Mouse (Mus musculus) testis, postnatal 10 days (tissue): ENCODE measurements around the gene Kcng3.

Experiments
- DNase-seq: peaks from one replicate; pipeline ENCODE4 v3.0.0; 2021; ENCODE audit warnings: low spot score

Kcng3 gene

DNA sequence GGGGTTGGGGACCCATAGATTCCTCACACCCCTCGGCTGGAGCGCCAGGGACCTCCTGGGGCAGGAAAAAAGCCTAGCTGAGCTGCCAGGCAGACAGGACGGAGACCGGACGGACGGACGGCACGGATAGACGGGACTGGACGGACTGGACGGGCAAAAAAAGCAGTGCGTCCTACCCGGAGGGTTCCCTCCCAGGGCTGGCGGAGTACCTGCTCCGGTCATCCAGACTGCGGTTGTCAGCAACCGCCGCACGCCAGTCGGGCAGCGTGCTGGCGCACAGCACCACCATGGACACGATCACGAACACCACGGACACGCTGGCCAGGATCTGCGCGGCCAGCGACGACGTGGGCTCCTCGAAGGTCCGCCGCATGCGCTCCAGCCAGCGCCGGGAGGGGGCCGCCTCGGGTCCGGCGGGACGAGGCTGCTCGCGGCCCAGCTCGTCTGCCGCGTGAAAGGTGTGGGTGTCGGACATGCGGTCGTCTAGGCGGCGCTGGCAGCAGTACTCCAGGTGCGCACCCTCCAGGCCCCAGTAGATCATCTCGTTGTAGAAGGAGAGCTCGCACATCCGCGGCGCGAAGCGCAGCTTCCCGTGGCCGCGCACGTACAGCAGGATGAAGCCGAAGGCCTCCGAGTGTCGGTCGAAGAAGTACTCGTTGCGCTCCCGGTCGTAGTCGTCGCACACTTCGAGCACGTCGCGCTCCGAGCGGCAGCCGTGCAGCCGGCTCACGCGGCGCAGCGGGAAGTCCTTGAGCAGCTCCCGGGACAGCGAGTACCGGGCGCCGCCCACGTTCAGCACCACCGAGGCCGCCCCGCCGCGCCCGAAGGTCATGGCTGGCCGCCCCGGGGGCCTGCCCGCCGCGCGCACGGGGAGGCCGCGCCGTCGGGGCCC, 662 bp downstream of the Kcng3 start:
- peak; percentile 69 for DNase-seq

DNA sequence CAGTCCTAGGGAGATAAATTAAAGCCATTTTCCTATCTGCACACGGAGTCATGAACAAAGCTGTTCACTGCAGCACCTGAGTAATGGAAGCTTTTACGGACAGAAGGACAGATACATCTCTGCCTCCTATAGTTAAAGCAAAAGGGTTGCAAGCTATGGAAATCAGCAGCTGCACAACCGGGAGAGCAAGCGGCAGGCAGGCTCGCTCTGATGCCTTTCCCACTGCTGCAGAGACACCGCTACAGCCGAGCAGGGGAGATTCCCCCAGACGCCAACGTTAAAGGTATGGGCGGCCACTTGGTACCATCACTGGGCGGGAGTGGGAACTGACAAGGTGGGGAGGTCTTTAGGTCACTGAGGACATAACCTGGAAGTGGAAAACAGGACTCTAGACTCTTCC, 17.8 kb downstream of the Kcng3 start:
- DNase-seq = no peak

- no peak for DNase-seq
Observed at GRCm38 (mm10) chr17:83609532-83609931, 22.2 kb downstream of the Kcng3 start.

GRCm38 (mm10) chr17:83600976-83601375, 30.7 kb downstream of the Kcng3 start:
- DNase-seq = no peak

DNA sequence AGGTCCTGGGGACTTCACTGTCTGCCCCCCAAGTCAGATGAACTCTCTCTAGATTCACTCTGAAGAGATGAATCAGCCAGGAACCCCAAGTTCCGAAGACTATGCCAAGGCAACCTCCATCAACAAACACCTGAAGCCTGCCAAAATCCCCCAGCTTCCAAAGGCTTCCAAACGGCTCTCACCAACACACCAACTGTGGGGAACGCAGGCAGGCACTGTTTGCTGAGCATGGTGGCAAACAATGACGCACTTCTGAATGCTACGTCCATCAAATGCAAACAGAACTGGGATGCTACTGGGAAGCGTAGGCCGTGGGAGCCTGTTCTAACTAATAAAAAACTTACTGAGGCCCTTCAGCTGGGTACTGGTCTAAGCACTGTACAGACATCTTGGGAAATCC, 35.7 kb downstream of the Kcng3 start:
- DNase-seq = no peak

GRCm38 (mm10) chr17:83594526-83594925, 37.2 kb downstream of the Kcng3 start:
- DNase-seq = no peak

- no peak for DNase-seq
Observed at GRCm38 (mm10) chr17:83593396-83593795, 38.3 kb downstream of the Kcng3 start.

GRCm38 (mm10) chr17:83588663-83589341, 42.9 kb downstream of the Kcng3 start:
- DNase-seq = no peak

DNA sequence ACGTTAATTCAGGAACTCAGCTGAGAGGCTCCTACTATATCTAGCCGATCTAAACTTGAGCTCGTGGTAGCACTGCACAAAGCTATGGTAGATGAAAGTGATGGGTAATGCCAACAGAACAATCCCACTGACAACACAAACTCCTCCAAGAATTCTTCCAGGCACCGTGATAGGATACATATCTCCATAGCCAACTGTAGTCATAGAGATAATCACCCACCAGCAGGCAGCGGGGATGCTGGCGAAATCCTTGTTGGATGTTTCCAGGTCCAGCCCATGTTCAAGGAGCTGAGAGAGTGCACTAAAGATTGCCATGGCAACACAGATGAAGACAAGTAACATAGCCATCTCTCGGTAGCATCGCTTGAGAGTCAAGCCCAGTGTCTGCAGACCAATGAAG, 44.0 kb downstream of the Kcng3 start:
- no peak for DNase-seq

DNA sequence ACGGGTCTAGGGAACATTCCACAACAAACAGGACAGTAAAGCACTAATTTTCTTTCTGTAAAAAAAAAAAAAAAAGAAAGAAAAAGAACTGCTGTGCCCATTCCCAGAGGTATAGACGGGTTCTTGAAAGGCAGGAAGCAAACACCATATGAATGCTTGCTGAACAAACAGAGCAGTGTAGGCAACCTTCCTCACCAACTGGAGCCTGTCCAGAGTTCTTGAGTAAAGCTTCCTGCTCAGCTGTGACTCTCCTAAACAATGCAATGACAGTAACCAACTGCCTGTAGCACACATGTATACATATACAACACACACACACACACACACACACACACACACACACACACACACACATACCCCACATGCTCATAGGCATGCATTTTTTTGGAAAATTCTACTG, 49.1 kb downstream of the Kcng3 start:
- no peak for DNase-seq

DNA sequence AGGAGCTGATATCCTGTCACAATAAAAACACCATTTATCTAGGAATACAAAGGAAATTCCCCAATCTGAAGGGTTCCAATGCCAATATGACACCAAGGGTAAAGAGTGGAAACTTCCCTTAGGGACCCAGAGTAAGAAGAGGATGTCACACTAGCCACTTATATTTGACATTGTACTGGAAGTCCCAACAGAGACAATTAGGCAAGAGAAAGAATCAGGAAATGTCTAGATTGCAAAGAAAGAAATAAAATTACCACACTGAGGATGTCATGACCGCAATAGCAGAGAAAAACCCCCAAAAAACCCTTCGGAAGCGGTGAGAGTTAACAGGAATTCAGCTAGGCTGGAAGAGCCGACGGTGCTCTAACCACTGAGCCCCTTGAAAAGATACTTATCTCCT, 51.0 kb downstream of the Kcng3 start:
- DNase-seq = no peak

- peak; percentile 32 for DNase-seq
Observed at GRCm38 (mm10) chr17:83576810-83577371, 54.8 kb downstream of the Kcng3 start.

GRCm38 (mm10) chr17:83574615-83575014, 57.1 kb downstream of the Kcng3 start:
- peak; percentile 8 for DNase-seq

DNA sequence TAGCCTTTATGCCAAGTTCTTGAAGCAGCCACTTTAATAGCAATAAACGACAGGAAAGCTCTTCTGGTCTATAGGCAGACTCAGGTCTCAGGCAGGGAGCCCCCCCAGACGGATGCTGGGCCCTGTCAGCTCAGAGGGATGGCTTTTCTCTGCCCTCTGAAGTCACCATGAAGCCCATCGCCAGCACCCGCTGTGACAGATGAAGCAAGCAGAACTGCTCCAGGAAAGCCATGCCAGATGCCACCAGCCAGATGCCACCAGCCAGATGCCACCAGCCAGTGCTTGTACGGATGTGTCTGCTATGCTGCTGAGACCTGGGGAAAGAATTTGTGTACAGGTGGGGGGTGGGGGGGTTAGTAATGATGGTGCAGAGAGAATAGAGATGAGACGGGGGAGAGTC, 58.6 kb downstream of the Kcng3 start:
- DNase-seq = peak; percentile 14

DNA sequence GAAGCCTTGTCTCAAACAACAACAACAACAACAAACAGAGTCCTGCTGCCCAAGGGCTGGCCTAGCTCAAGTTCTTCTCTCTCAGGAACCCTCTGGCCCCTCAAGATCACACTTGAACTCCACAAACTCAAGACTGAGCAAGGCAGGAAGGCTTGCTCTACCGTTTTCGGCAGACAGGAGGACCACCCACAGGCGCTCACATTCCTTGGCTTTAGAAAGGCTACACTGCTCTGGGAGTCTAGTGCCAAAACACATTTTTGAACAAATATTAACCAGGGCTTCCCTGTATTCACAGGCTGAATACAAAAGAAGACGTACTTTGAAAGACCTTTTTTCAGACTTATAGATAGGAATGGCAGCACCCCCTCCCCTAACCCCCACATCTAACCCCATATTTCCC, 59.3 kb downstream of the Kcng3 start:
- DNase-seq = peak; percentile 42

- DNase-seq = no peak
Observed at GRCm38 (mm10) chr17:83567375-83567774, 64.3 kb downstream of the Kcng3 start.

- DNase-seq = no peak
Observed at GRCm38 (mm10) chr17:83565506-83565905, 66.2 kb downstream of the Kcng3 start.

GRCm38 (mm10) chr17:83564119-83564820, 67.4 kb downstream of the Kcng3 start:
- peak; percentile 38 for DNase-seq

GRCm38 (mm10) chr17:83563703-83564111, 68.0 kb downstream of the Kcng3 start:
- peak; percentile 78 for DNase-seq

DNA sequence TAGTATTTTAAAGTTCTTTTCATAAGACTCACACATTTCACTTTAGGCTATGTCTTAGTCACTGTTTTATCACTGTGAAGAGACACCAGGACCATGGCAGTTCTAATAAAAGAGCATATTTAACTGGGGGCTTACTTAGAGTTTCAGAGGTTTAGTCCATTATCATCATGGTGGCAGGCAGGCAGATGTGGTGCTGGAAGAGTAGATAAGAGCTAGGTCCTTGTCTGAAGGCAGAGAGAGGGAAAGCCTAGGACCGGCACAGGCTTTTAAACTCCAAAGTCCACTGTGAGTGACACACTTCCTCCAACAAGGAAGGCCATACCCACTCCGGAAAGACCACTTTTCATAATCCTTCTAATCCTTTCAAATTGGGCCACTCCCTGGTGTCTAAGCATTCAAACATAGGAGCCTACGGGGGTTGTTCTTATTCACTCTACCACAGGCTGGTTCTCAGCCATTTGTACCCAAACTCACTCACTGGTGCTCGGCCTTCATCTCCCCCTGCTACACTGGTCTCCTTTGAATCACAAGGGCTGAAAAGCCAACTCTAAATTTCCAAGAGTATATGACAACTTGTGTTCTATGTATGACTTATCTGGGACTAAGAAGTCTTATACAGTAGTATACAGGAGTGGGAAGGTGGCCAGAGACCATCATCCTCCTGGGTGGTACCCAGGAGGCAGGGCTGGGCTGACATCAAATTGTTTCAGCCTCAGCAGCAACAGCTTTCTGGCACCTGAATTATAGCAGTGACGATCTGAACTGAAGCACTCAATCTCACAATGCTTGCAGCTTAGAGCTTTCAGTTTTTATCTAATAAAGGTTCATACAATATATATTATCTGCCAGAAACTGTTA, 69.3 kb downstream of the Kcng3 start:
- no peak for DNase-seq

DNA sequence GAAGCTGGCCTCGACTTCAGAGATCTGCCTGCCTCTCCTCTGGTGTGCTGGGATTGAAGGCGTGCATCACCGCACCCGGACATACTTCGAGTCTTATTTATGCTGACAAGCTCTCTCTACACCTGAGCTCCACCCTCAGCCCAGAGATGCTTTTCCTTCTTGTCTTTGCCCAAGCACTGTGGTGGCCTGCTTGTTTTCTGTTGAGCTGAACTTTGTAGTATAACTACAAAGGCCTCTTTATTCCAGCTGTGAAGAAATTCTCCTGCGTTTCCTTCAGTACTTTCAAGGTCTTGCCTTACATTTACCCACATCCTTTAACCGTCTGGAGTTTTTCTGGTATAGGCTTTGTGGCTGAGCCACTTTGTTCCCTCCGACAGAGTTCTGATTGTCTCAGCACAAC, 72.6 kb downstream of the Kcng3 start:
- no peak for DNase-seq
